Mouse (Mus musculus): ENCODE data around the gene Slc7a5.
A peak's percentile ranks its signal among the peaks of the same experiment; 100 is the strongest.

Slc7a5 gene

DNA sequence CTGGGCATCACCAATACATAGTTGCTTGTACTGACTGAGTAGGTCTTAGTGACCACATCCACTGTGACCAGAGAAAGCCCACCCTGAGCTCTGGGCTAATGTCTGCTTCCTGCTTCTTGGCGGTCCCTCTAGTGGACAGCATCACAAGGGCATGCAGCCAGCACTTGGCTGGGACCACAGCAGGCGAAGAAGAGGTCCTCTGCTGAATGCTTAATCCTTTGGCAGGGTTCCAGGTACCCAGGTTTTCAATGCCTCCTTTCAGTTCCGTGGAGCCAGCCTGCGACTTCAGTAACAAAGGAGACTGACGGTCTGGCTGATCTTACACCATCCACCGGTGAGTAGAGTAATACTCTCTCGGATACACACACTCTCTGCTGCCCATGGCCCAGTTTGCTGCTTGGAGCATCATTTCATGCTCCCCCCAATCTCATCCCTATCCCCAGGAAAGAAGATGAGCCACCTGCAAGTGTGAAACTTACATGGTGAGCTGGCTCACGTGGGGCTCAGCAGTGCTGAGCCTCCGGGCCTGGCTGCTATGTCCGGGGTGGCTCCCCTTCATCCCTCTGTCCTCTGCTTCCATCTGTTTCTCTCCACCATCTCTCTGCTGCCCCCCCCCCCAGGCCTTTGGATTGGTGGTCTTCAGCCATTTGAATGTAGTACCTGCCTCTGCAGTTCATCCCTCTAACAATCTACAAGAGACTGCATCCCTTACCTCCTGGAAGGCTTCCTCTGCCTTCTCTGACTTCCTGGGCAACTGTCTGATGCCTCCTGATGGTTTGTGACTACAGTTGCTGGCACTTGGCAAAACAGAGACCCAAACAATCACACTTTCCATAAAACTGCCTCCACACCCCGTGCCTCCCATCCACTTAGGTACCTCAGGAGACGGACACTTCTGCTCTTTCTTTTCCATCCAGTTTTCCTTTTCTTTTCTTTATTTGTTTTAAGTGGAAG is 28.1 kb upstream of the Slc7a5 start:
- no peak for DNase-seq (ENCODE audit: low read depth)

- DNase-seq (ENCODE audit: low read depth) = no peak
Measured at GRCm38 (mm10) chr8:121934923-121935322, 27.4 kb upstream of the Slc7a5 start.

DNA sequence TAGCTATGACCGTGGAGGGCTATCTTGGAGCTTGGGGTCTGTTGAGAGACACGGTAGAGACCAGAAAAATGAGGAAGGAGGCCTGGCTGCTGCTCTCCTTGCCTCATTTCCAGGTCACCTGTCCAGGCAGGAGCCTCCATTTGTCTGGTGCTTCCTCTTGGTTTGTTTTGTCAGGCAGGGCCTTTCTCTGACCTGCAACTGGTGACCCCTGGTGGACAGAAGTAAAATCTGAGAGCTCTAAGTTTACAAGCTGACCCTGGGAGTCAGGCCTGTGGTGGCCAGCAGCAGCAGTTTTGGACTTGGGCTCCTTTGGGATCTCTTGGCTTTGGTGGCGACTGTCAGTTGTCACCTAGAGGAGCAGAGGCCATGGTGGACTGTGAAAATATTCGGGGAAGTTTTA is 27.0 kb upstream of the Slc7a5 start:
- no peak for DNase-seq (ENCODE audit: low read depth)

DNA sequence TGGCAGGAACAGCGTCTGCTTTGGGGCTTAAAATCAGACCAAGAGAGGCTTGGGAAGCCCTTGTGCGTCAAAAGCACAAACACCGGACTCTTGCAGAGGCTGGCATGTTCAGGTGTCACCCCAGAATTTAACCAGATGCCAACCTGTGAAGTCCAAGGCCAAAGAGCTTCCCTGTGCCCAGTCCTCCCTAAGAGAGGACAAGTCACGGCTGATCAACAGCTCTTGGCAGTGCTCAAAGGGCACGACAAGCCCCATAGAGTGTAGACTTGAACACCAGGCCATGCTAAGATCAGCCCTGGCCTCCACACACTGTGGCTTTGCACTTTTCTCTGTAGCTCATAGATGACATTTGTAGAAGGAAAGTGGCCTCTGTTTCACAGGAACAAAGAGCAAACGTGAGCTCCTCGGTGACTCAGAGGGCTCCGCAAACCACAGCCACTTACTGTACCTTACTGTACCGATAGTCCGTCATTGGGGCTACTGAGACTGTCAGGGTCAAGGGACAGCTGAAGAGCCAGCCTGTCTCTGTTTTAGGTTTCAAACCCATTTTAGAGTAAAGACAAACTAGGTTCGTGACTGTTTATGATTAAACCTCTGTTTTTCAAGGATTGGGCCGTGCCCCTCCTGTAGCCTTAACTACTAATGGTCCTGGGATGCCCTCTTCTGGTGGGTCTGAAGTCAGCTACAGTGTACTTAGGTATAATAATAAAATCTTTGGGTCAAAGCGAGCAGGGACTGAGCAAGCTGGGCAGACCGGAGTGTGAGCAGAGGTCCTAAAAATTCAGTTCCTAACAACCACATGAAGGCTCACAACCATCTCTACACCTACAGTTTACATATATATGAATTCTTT is 25.4 kb upstream of the Slc7a5 start:
- no peak for DNase-seq (ENCODE audit: low read depth)

DNA sequence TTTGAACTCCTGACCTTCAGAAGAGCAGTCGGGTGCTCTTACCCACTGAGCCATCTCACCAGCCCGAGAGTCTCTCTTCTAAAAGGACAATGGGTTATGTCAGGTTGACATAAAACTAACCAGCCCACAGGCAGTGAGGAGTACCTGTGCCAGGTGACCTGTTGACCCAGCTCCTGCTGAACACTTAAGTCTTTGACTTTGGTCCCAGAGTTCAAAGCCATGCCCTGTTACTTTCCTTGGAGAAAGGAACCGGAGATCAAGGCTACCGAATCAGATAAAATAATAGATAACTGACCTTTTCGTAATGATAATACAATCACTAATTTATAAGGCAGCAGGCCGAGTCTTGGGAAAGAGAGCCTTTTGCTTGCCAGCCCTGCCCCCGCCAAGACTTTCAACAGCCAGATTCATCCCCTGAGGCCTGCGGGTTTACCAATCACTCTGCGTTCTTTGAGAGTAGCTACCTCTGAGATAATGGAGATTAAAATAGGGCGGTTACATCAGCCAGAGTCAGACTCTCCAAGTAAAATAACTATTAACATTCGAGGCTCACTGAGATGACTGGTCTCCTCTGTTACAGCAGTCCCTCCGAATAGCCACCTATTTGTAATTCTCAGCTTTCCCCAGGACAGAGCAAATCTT is 24.7 kb upstream of the Slc7a5 start:
- DNase-seq (ENCODE audit: low read depth) = peak; percentile 67

DNA sequence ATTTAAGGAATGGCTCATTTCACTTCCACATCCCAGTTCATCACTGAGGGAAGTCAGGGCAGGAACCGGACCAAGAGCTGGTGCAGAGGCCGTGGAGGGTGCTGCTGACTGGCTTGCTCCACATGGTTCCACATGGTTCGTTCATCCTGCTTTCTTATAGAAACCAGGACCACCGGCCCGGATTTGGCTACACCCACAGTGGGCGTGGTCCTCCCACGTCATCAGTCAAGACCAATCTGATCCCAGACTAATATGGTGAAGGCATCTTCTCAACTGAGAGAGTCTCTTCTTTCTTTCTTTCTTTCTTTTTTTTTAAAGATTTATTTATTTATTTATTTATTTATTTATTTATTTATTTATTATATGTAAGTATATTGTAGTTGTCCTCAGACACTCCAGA is 24.1 kb upstream of the Slc7a5 start:
- no peak for DNase-seq (ENCODE audit: low read depth)

- DNase-seq (ENCODE audit: low read depth) = no peak
Measured at GRCm38 (mm10) chr8:121930047-121930446, 22.6 kb upstream of the Slc7a5 start.

- DNase-seq (ENCODE audit: low read depth) = no peak
Measured at GRCm38 (mm10) chr8:121927316-121927715, 19.8 kb upstream of the Slc7a5 start.

DNA sequence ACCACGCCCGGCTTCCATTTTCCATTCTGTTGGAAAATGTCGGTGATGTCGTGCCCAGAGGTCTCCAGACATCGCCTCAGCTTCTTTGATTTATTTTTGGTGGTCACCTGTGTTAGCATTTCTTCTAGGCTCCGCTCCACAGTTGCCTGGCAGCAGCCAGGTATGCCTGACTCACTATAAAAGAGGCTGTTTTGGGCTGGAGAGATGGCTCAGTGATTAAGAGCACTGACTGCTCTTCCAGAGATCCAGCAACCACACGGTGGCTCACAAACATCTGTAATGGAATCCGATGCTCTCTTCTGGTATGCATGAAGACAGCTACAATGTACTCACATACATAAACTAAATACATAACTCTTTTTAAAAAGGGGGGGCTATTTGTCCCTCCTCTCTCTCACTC is 18.8 kb upstream of the Slc7a5 start:
- no peak for DNase-seq (ENCODE audit: low read depth)

DNA sequence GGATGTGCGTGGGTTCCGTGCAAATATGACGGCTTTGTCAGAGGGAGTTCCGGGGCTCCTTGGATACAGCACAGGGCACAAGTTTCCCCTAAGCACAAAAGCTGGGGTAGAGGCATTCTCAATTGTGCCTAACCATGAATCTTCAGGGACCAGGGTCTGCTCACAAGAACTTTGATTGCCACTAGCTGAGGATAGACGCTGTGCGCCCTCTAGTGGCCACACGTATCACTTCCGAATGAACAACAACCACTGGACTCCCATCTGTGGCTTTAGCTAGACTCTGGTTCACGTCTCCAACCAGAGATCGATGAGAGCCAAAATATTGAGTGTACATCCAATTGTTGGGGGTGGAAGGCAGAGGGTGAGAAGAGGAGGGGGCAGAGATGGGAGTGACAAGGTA is 18.1 kb upstream of the Slc7a5 start:
- no peak for DNase-seq (ENCODE audit: low read depth)

- no peak for DNase-seq (ENCODE audit: low read depth)
Measured at GRCm38 (mm10) chr8:121924681-121925080, 17.2 kb upstream of the Slc7a5 start.

DNA sequence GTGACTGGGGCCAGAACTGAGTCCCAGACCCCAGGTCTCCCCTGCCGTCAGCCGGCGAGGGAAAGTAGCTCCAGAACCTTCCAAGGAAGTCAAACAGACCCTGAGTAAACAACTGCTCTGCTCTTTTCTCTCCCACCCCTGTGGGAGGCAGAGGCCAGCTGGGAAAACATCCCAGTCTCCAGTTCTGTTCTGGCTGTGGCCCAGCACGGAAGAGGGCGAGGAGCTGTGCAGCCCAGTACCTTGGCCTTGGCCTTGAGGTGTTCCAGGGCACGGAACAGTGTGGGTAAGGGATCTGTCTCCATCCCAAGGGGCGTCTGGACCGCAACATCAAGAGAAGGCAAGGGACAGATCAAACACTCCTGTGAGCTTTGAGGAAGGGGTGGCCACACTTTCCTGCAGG is 14.6 kb upstream of the Slc7a5 start:
- DNase-seq (ENCODE audit: low read depth) = peak; percentile 61

DNA sequence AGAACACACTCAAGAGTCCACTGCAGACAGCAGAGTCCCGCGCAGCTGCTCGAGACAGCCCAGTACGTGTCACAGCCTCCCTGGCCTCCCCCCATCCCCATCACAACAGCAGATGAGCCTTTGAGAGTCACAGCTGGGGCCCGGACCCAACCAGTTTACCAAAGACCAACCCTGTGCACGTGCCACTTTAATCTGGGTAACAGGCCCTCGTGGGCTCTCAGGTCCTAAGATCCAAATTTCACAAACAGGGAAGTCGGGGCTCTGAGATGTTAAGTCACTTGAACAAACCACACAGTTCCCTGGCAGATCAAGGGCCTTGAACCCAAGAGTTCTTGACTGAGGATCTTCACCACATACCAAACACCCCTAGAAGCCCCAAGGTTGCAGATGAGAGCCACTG is 14.1 kb upstream of the Slc7a5 start:
- no peak for DNase-seq (ENCODE audit: low read depth)

GRCm38 (mm10) chr8:121919731-121920130 is 12.2 kb upstream of the Slc7a5 start:
- DNase-seq (ENCODE audit: low read depth) = no peak

DNA sequence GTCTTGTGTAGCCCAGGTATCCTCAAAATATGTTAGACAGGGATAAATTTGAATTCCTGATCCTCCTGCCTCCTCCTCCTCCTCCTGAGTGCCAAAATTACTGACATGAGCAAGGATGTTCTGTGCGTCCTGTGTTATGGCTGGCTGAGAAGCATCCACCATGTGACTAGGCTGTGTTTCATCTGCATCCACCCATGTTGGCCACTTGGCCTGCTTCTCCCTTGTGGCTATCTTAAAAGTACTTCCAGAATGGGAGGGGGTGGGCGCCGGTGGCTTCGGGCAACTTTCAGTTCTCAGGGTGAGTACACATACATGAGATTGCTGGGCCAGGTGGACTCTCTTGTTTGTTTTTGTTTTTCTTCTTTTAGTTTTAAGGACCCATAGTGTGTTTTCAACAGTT is 11.7 kb upstream of the Slc7a5 start:
- DNase-seq (ENCODE audit: low read depth) = no peak

DNA sequence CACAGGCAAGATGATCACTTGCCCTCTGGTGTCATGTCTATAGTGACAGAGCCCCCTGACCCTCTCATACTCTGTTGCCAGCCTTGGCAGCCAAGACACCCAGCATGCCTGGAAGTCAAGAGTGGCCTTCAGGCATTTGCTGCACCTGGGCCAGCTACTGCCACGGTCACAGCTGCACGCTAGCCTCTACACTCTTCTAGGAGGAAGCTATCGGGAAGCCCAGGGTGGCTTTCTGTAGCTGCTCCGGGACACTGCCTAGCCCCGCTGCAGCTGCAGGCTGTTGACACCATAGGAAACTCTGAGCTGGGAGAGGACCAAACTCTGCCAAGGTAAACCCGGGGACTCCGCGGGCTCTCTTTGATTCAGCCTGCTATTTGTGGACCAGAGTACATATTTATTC is 5.9 kb upstream of the Slc7a5 start:
- no peak for DNase-seq (ENCODE audit: low read depth)

DNA sequence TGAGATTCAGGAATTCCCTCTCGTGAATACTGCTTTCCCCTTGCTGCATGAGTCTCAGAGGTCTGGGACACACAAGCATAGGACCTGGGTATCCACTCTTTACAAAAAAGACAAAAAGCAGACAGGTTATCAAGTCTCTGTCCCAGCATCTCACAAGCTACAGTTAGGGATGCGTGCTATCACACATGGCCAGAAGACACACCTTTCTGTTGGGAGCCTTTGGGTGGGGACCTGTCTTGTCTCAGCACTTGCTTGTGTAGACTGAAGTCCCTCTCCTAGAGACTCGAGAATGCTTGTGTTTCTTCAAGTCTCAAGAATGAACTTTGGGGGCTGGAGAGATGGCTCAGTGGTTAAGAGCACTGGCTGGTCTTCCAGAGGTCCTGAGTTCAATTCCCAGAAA is 5.3 kb upstream of the Slc7a5 start:
- no peak for DNase-seq (ENCODE audit: low read depth)

GRCm38 (mm10) chr8:121911987-121912386 is 4.5 kb upstream of the Slc7a5 start:
- no peak for DNase-seq (ENCODE audit: low read depth)

- DNase-seq (ENCODE audit: low read depth) = no peak
Measured at GRCm38 (mm10) chr8:121911400-121911799, 3.9 kb upstream of the Slc7a5 start.

GRCm38 (mm10) chr8:121909663-121910062 is 2.2 kb upstream of the Slc7a5 start:
- DNase-seq (ENCODE audit: low read depth) = no peak

DNA sequence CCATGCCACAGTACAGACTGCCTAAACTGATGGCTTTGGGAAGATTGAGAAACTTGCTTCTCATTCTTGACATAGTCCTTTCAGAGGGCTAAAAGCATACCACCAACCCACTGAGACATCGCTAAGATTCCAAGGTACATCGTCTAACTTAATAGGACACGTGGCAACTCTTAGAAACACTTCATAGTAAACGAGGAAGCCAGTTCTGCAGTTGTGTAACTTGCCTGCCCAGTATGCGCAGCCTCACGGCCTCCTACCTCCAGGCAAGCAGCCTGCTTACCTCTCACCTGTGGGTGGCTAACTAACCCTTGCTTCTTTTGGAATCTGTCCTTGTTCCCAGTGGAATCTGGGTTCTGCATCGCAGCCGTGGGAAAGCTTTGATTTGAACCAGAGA is 1.7 kb upstream of the Slc7a5 start:
- DNase-seq (ENCODE audit: low read depth) = no peak

DNA sequence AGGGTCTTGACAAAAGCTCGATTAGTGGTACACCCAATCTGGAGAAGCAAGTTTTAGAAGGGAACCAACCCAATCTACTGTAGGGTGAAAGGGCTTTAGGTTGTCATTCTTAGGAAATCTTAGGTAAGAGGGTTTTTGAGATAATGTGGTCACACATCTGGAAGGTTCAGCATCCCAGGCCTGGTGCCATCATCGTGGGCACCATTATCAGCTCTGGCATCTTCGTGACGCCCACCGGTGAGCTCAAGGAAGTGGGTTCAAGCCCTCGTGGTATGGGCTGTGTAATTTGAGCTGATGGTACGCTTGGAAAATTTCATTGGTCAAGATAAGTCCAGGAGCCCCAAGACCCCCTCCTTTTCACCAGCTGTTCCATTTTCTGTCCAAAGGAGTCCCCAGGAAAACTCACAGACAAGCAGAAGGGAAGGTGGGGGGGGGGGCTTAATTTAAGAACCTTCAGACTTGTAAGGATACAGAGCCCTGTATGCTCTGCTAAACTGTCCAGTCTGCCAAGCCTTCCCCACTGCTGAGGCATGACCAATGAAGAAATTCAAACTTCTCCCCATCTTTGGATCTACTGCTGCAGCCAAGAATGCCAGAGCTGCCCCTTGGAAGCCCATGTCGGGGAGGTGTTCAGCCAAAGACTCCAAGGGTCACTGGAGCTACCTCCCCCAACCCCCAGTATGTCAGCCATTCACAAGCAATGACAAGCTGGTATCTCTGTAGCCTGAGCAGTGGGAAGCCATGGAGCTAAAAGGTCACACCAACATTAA is 1.1 kb upstream of the Slc7a5 start:
- no peak for DNase-seq (ENCODE audit: low read depth)
